Comparison of ENCODE assay signal across 10 mouse cellular contexts in genomic region chr2:49571159-49571920, GRCm38 (mm10). TPM values are rescaled to one million over a fixed set of nuclear protein-coding genes. Genes with fewer than 3 reads are reported as not detected.
A peak's percentile ranks its signal among the peaks of the same experiment; 100 is the strongest.
DNase-seq lines count a peak whose midpoint lies in the region; ATAC-seq lines count a peak whose summit lies in the region.
"Had no signal": no experiment of that assay in that cellular context is flagged by ENCODE, and none has a peak within 500 bp of the region (broad histone marks: within the 10 kb centered on the region; RNA-seq: fewer than 3 reads in every experiment).

No protein-coding gene starts in this region.

- no peak overlapping the region for H3K27ac ChIP-seq in intestine, embryonic 15.5 days
- no peak overlapping the region for H3K27ac ChIP-seq in intestine, embryonic 16.5 days (ENCODE audit: low read length)
- H3K27ac ChIP-seq in forebrain, embryonic 15.5 days (replicated peaks): peak overlapping the region; percentile 78
- peak overlapping the region; percentile 66 for H3K27ac ChIP-seq in midbrain, embryonic 12.5 days (replicated peaks)
- H3K27ac ChIP-seq: macrophage; stomach, postnatal 0 days had no signal

- H3K4me3 ChIP-seq in intestine, embryonic 15.5 days (replicated peaks): no peak overlapping the region
- H3K4me3 ChIP-seq in intestine, embryonic 16.5 days (ENCODE audit: low read length): no peak overlapping the region
- H3K4me3 ChIP-seq in forebrain, embryonic 15.5 days: no peak overlapping the region
- H3K4me3 ChIP-seq in midbrain, embryonic 12.5 days: no peak overlapping the region

- no peak overlapping the region for H3K9ac ChIP-seq in intestine, embryonic 15.5 days
- no peak overlapping the region for H3K9ac ChIP-seq in intestine, embryonic 16.5 days (ENCODE audit: low read depth, low read length)
- 0 out of 2 replicates have a peak overlapping the region, but pooled peaks have one; percentile 34 for H3K9ac ChIP-seq in forebrain, embryonic 15.5 days (replicated peaks)
- H3K9ac ChIP-seq in midbrain, embryonic 12.5 days (replicated peaks): no peak overlapping the region

- 0 out of 2 replicates have a peak, but pooled peaks cover 6% of the 10 kb centered on the region for H3K4me1 ChIP-seq in intestine, embryonic 15.5 days (replicated peaks)
- peaks cover 6% of the 10 kb centered on the region; the same call in 1 of the 2 replicates for H3K4me1 ChIP-seq in intestine, embryonic 16.5 days (ENCODE audit: control insufficient read depth, insufficient read depth, low read length)
- peaks cover 35% of the 10 kb centered on the region for H3K4me1 ChIP-seq in forebrain, embryonic 15.5 days
- peaks cover 37% of the 10 kb centered on the region for H3K4me1 ChIP-seq in midbrain, embryonic 12.5 days

- H3K36me3 ChIP-seq in intestine, embryonic 15.5 days: no peaks in the 10 kb centered on the region
- H3K36me3 ChIP-seq in intestine, embryonic 16.5 days (ENCODE audit: control insufficient read depth, insufficient read depth, low read length): no peaks in the 10 kb centered on the region
- H3K36me3 ChIP-seq in forebrain, embryonic 15.5 days: no peaks in the 10 kb centered on the region
- H3K36me3 ChIP-seq in midbrain, embryonic 12.5 days: no peaks in the 10 kb centered on the region

- peak; percentile 71 for DNase-seq in Muller cell, postnatal 12 days (ENCODE audit: inconsistent ontology term)
- DNase-seq in urinary bladder, postnatal 10 days (ENCODE audit: low spot score): no peak
- no peak for DNase-seq in lung, postnatal 14 days
- no peak for DNase-seq in left cerebral cortex, adult 9 months (ENCODE audit: low spot score in 2 of 2)

- no peak overlapping the region for H3K4me2 ChIP-seq in intestine, embryonic 15.5 days (replicated peaks)
- no peak overlapping the region for H3K4me2 ChIP-seq in intestine, embryonic 16.5 days (ENCODE audit: low read depth, low read length)
- peak overlapping the region; percentile 32 for H3K4me2 ChIP-seq in forebrain, embryonic 15.5 days (replicated peaks)
- no peak overlapping the region for H3K4me2 ChIP-seq in midbrain, embryonic 12.5 days (replicated peaks)

- 75% methylated on average over 11 of the region's 11 CpGs for WGBS in intestine, embryonic 15.5 days
- 68% methylated on average over 11 of the region's 11 CpGs for WGBS in intestine, embryonic 16.5 days
- 66% methylated on average over 11 of the region's 11 CpGs for WGBS in forebrain, embryonic 15.5 days
- 75% methylated on average over 11 of the region's 11 CpGs for WGBS in midbrain, embryonic 12.5 days

- 0 out of 2 replicates have a peak, but pooled peaks have one; percentile 15 for ATAC-seq in intestine, embryonic 15.5 days
- ATAC-seq in intestine, embryonic 16.5 days: no peak
- ATAC-seq in forebrain, embryonic 15.5 days (replicated peaks): no peak
- ATAC-seq in midbrain, embryonic 12.5 days (ENCODE audit: low FRiP score, low read depth): no peak

- H3K27me3 ChIP-seq in intestine, embryonic 15.5 days (replicated peaks): no peaks in the 10 kb centered on the region
- H3K27me3 ChIP-seq in intestine, embryonic 16.5 days (replicated peaks; ENCODE audit: control insufficient read depth, insufficient read depth, low read length): no peaks in the 10 kb centered on the region
- H3K27me3 ChIP-seq in forebrain, embryonic 15.5 days: no peaks in the 10 kb centered on the region
- no peaks in the 10 kb centered on the region for H3K27me3 ChIP-seq in midbrain, embryonic 12.5 days

- no peaks in the 10 kb centered on the region for H3K9me3 ChIP-seq in intestine, embryonic 15.5 days
- no peaks in the 10 kb centered on the region for H3K9me3 ChIP-seq in intestine, embryonic 16.5 days (ENCODE audit: control insufficient read depth, low read length)
- H3K9me3 ChIP-seq in forebrain, embryonic 15.5 days: no peaks in the 10 kb centered on the region
- H3K9me3 ChIP-seq in midbrain, embryonic 12.5 days: no peaks in the 10 kb centered on the region

RNA-seq across cellular contexts. Expression of gene Kif5c, which starts 47.8 kb away (rescaled TPM):
- 6.6 and 8.2 TPM in 2 replicates for polyA plus RNA-seq in intestine, embryonic 15.5 days (2015; fragmentation: Nextera tagmentation; extraction: Ambion mirVana)
- polyA plus RNA-seq in intestine, embryonic 16.5 days (2015; fragmentation: Nextera tagmentation; extraction: Ambion mirVana): 4.4 and 4.8 TPM in 2 replicates
- 171 and 172 TPM in 2 replicates for polyA plus RNA-seq in forebrain, embryonic 15.5 days (2015; fragmentation: Nextera tagmentation; extraction: Ambion mirVana)
- polyA plus RNA-seq in midbrain, embryonic 12.5 days (2016; fragmentation: Nextera tagmentation; extraction: Ambion mirVana): 131 and 149 TPM in 2 replicates

Comparison
In these comparisons a context has a peak if more than half of its experiments do, and no peak if none do; other contexts are left out.
1. H3K27ac ChIP-seq: peak in forebrain, embryonic 15.5 days (single experiment) and midbrain, embryonic 12.5 days (single experiment); none in intestine, embryonic 15.5 days (single experiment) and intestine, embryonic 16.5 days (single experiment).
2. RNA of gene Kif5c, which starts 47.8 kb away (polyA plus RNA-seq): 171 to 172 TPM in forebrain, embryonic 15.5 days and 131 to 149 TPM in midbrain, embryonic 12.5 days; 6.6 to 8.2 TPM in intestine, embryonic 15.5 days and 4.4 to 4.8 TPM in intestine, embryonic 16.5 days; every median in the first group is over 10 times any median in the second.